Comparison of ENCODE assay signal across 8 mouse cellular contexts in genomic region chr2:48950252-48950315, GRCm38 (mm10). TPM values are rescaled to one million over a fixed set of nuclear protein-coding genes. Genes with fewer than 3 reads are reported as not detected.
A peak's percentile ranks its signal among the peaks of the same experiment; 100 is the strongest.
DNase-seq lines count a peak whose midpoint lies in the region; ATAC-seq lines count a peak whose summit lies in the region.

TSS of gene Orc4 (minus strand) at chr2:48950277.

- peak within 1 kb of the TSS; percentile 82 for H3K27ac ChIP-seq in kidney, embryonic 16.5 days (ENCODE audit: low read length)
- H3K27ac ChIP-seq in intestine, embryonic 16.5 days (ENCODE audit: low read length) = peak within 1 kb of the TSS; percentile 95
- H3K27ac ChIP-seq in midbrain, embryonic 11.5 days (ENCODE audit: low read depth, low read length) = peak within 1 kb of the TSS; percentile 85

- H3K36me3 ChIP-seq in kidney, embryonic 16.5 days (ENCODE audit: insufficient read depth, low read length) = no peaks in the 10 kb centered on the region
- no peaks in the 10 kb centered on the region for H3K36me3 ChIP-seq in intestine, embryonic 16.5 days (ENCODE audit: control insufficient read depth, insufficient read depth, low read length)
- H3K36me3 ChIP-seq in midbrain, embryonic 11.5 days (ENCODE audit: control insufficient read depth, insufficient read depth, low read length) = no peaks in the 10 kb centered on the region

- no peak for DNase-seq in kidney, postnatal 4 days
- DNase-seq in adrenal gland, postnatal 36 days = no peak
- no peak for DNase-seq in gastrocnemius, postnatal 25 days
- no peak for DNase-seq in midbrain, embryonic 11.5 days (ENCODE audit: low spot score, missing footprints)
- no peak for DNase-seq in cerebellum, postnatal 10 days
- no peak for DNase-seq in Muller cell, postnatal 12 days (ENCODE audit: inconsistent ontology term)

- WGBS in kidney, embryonic 16.5 days = no CpG with 5 or more reads among the region's 2 CpGs
- 0% methylated on average over 2 of the region's 2 CpGs for WGBS in intestine, embryonic 16.5 days
- WGBS in midbrain, embryonic 11.5 days = 0% methylated on average over 2 of the region's 2 CpGs

- H3K4me1 ChIP-seq in kidney, embryonic 16.5 days (ENCODE audit: insufficient read depth, low read length) = peaks cover 6% of the 10 kb centered on the region
- H3K4me1 ChIP-seq in intestine, embryonic 16.5 days (ENCODE audit: control insufficient read depth, insufficient read depth, low read length) = peaks cover 4% of the 10 kb centered on the region
- peaks cover 6% of the 10 kb centered on the region for H3K4me1 ChIP-seq in midbrain, embryonic 11.5 days (ENCODE audit: control insufficient read depth, insufficient read depth, low read length)

- peak within 1 kb of the TSS; percentile 80 for H3K4me2 ChIP-seq in kidney, embryonic 16.5 days (replicated peaks; ENCODE audit: low read depth, low read length)
- peak within 1 kb of the TSS; percentile 65 for H3K4me2 ChIP-seq in intestine, embryonic 16.5 days (ENCODE audit: low read depth, low read length)
- peak within 1 kb of the TSS; percentile 77 for H3K4me2 ChIP-seq in midbrain, embryonic 11.5 days

- no peak for ATAC-seq in kidney, embryonic 16.5 days (ENCODE audit: low FRiP score, low TSS enrichment)
- ATAC-seq in intestine, embryonic 16.5 days = no peak
- ATAC-seq in midbrain, embryonic 11.5 days (ENCODE audit: low FRiP score) = no peak

- peak within 1 kb of the TSS; percentile 92 for H3K9ac ChIP-seq in kidney, embryonic 16.5 days (replicated peaks; ENCODE audit: low read length)
- H3K9ac ChIP-seq in intestine, embryonic 16.5 days (ENCODE audit: low read depth, low read length) = peak within 1 kb of the TSS; percentile 92
- peak within 1 kb of the TSS; percentile 92 for H3K9ac ChIP-seq in midbrain, embryonic 11.5 days (ENCODE audit: low read length)

- no peaks in the 10 kb centered on the region for H3K27me3 ChIP-seq in kidney, embryonic 16.5 days (ENCODE audit: insufficient read depth, low read length)
- H3K27me3 ChIP-seq in intestine, embryonic 16.5 days (replicated peaks; ENCODE audit: control insufficient read depth, insufficient read depth, low read length) = no peaks in the 10 kb centered on the region
- H3K27me3 ChIP-seq in midbrain, embryonic 11.5 days (ENCODE audit: control insufficient read depth, insufficient read depth, low read length) = no peaks in the 10 kb centered on the region

- peak within 1 kb of the TSS; percentile 91 for H3K4me3 ChIP-seq in kidney, embryonic 16.5 days (ENCODE audit: low read length)
- peak within 1 kb of the TSS; percentile 97 for H3K4me3 ChIP-seq in intestine, embryonic 16.5 days (ENCODE audit: low read length)
- peak within 1 kb of the TSS; percentile 72 for H3K4me3 ChIP-seq in midbrain, embryonic 11.5 days (ENCODE audit: low read depth, low read length)

- H3K9me3 ChIP-seq in kidney, embryonic 16.5 days (ENCODE audit: low read length) = no peaks in the 10 kb centered on the region
- no peaks in the 10 kb centered on the region for H3K9me3 ChIP-seq in intestine, embryonic 16.5 days (ENCODE audit: control insufficient read depth, low read length)
- H3K9me3 ChIP-seq in midbrain, embryonic 11.5 days (ENCODE audit: control insufficient read depth, low read length) = no peaks in the 10 kb centered on the region

RNA-seq across cellular contexts. Expression of gene Orc4, which starts in this region (rescaled TPM):
- polyA plus RNA-seq in kidney, embryonic 16.5 days (2015; fragmentation: Nextera tagmentation; extraction: Ambion mirVana) = 92.0 and 96.9 TPM in 2 replicates
- total RNA-seq in adrenal gland, postnatal 36 days (2021) = 10 to 100 TPM; 67.2 to 68.3 TPM
- 10 to 100 TPM; 25.5 to 28.1 TPM for total RNA-seq in gastrocnemius, postnatal 25 days (2021)
- polyA plus RNA-seq in intestine, embryonic 16.5 days (2015; fragmentation: Nextera tagmentation; extraction: Ambion mirVana) = 69.3 and 86.5 TPM in 2 replicates
- 142 and 151 TPM in 2 replicates for polyA plus RNA-seq in midbrain, embryonic 11.5 days (2014; fragmentation: Nextera tagmentation; extraction: Ambion mirVana)
